Mouse (Mus musculus): ENCODE results near the gene Csnk2a2. TPM values are rescaled to one million over a fixed set of nuclear protein-coding genes. Genes with fewer than 3 reads are reported as not detected.
A peak's percentile ranks its signal among the peaks of the same experiment; 100 is the strongest.

Gene Csnk2a2
- polyA plus RNA-seq, 1 experiment from 2014 or later: 19.1 TPM

GRCm38 (mm10) chr8:95512257-95512656 is 22.4 kb upstream of the Csnk2a2 start:
- no peak overlapping the region for H3K9ac ChIP-seq (ENCODE audit: low read depth, low read length)
- no peak overlapping the region for H3K4me2 ChIP-seq (replicated peaks; ENCODE audit: low read depth, low read length)
- DNase-seq (ENCODE audit: low spot score) (peak; percentile 20), ATAC-seq (ENCODE audit: low FRiP score) (0 out of 2 replicates have a peak, but pooled peaks have one; percentile 63)
- no peaks in the 10 kb centered on the region for H3K27me3 ChIP-seq (ENCODE audit: control insufficient read depth, insufficient read depth, low read length)
- no peaks in the 10 kb centered on the region for H3K4me1 ChIP-seq (replicated peaks; ENCODE audit: control insufficient read depth, insufficient read depth, low read length)
- no peak overlapping the region for H3K27ac ChIP-seq (ENCODE audit: low read depth, low read length)
- H3K9me3 ChIP-seq (ENCODE audit: control insufficient read depth, low read length): no peaks in the 10 kb centered on the region
- WGBS: 46% methylated on average over 4 of the region's 4 CpGs
- no peaks in the 10 kb centered on the region for H3K36me3 ChIP-seq (ENCODE audit: control insufficient read depth, insufficient read depth, low read length)
- H3K4me3 ChIP-seq (ENCODE audit: low read depth, low read length): no peak overlapping the region

- no peaks in the 10 kb centered on the region for H3K9me3 ChIP-seq (ENCODE audit: control insufficient read depth, low read length)
- H3K4me3 ChIP-seq (ENCODE audit: low read depth, low read length): no peak overlapping the region
- no peaks in the 10 kb centered on the region for H3K4me1 ChIP-seq (replicated peaks; ENCODE audit: control insufficient read depth, insufficient read depth, low read length)
- DNase-seq (ENCODE audit: low spot score) (no peak), ATAC-seq (ENCODE audit: low FRiP score) (no peak)
- no peak overlapping the region for H3K4me2 ChIP-seq (replicated peaks; ENCODE audit: low read depth, low read length)
- 75% methylated on average over 5 of the region's 5 CpGs for WGBS
- no peak overlapping the region for H3K9ac ChIP-seq (ENCODE audit: low read depth, low read length)
- H3K27ac ChIP-seq (ENCODE audit: low read depth, low read length): no peak overlapping the region
- no peaks in the 10 kb centered on the region for H3K27me3 ChIP-seq (ENCODE audit: control insufficient read depth, insufficient read depth, low read length)
- no peaks in the 10 kb centered on the region for H3K36me3 ChIP-seq (ENCODE audit: control insufficient read depth, insufficient read depth, low read length)
Observed at GRCm38 (mm10) chr8:95506245-95506644, 16.4 kb upstream of the Csnk2a2 start.

- ATAC-seq (ENCODE audit: low FRiP score) (no peak), DNase-seq (ENCODE audit: low spot score) (no peak)
- H3K4me3 ChIP-seq (ENCODE audit: low read depth, low read length): no peak overlapping the region
- H3K4me1 ChIP-seq (replicated peaks; ENCODE audit: control insufficient read depth, insufficient read depth, low read length): no peaks in the 10 kb centered on the region
- WGBS: 87% methylated on average over 3 of the region's 3 CpGs
- no peaks in the 10 kb centered on the region for H3K36me3 ChIP-seq (ENCODE audit: control insufficient read depth, insufficient read depth, low read length)
- no peaks in the 10 kb centered on the region for H3K9me3 ChIP-seq (ENCODE audit: control insufficient read depth, low read length)
- no peaks in the 10 kb centered on the region for H3K27me3 ChIP-seq (ENCODE audit: control insufficient read depth, insufficient read depth, low read length)
- H3K27ac ChIP-seq (ENCODE audit: low read depth, low read length): no peak overlapping the region
- H3K9ac ChIP-seq (ENCODE audit: low read depth, low read length): no peak overlapping the region
- H3K4me2 ChIP-seq (replicated peaks; ENCODE audit: low read depth, low read length): no peak overlapping the region
Observed at GRCm38 (mm10) chr8:95505606-95506005, 15.8 kb upstream of the Csnk2a2 start.

GRCm38 (mm10) chr8:95504835-95505234 is 15.0 kb upstream of the Csnk2a2 start:
- no peak overlapping the region for H3K4me3 ChIP-seq (ENCODE audit: low read depth, low read length)
- DNase-seq (ENCODE audit: low spot score) (no peak), ATAC-seq (ENCODE audit: low FRiP score) (no peak)
- no peak overlapping the region for H3K9ac ChIP-seq (ENCODE audit: low read depth, low read length)
- no peaks in the 10 kb centered on the region for H3K4me1 ChIP-seq (replicated peaks; ENCODE audit: control insufficient read depth, insufficient read depth, low read length)
- no peaks in the 10 kb centered on the region for H3K36me3 ChIP-seq (ENCODE audit: control insufficient read depth, insufficient read depth, low read length)
- no peak overlapping the region for H3K4me2 ChIP-seq (replicated peaks; ENCODE audit: low read depth, low read length)
- WGBS: 58% methylated on average over 5 of the region's 5 CpGs
- H3K27ac ChIP-seq (ENCODE audit: low read depth, low read length): no peak overlapping the region
- H3K9me3 ChIP-seq (ENCODE audit: control insufficient read depth, low read length): no peaks in the 10 kb centered on the region
- no peaks in the 10 kb centered on the region for H3K27me3 ChIP-seq (ENCODE audit: control insufficient read depth, insufficient read depth, low read length)

- DNase-seq (ENCODE audit: low spot score) (no peak), ATAC-seq (ENCODE audit: low FRiP score) (no peak)
- H3K4me1 ChIP-seq (replicated peaks; ENCODE audit: control insufficient read depth, insufficient read depth, low read length): no peaks in the 10 kb centered on the region
- no peaks in the 10 kb centered on the region for H3K36me3 ChIP-seq (ENCODE audit: control insufficient read depth, insufficient read depth, low read length)
- no peak overlapping the region for H3K27ac ChIP-seq (ENCODE audit: low read depth, low read length)
- no peak overlapping the region for H3K9ac ChIP-seq (ENCODE audit: low read depth, low read length)
- 85% methylated on average over 7 of the region's 7 CpGs for WGBS
- H3K4me2 ChIP-seq (replicated peaks; ENCODE audit: low read depth, low read length): no peak overlapping the region
- H3K4me3 ChIP-seq (ENCODE audit: low read depth, low read length): no peak overlapping the region
- no peaks in the 10 kb centered on the region for H3K27me3 ChIP-seq (ENCODE audit: control insufficient read depth, insufficient read depth, low read length)
- H3K9me3 ChIP-seq (ENCODE audit: control insufficient read depth, low read length): no peaks in the 10 kb centered on the region
Observed at GRCm38 (mm10) chr8:95502431-95502830, 12.6 kb upstream of the Csnk2a2 start.

GRCm38 (mm10) chr8:95500436-95500835 is 10.6 kb upstream of the Csnk2a2 start:
- H3K4me2 ChIP-seq (replicated peaks; ENCODE audit: low read depth, low read length): no peak overlapping the region
- H3K27ac ChIP-seq (ENCODE audit: low read depth, low read length): no peak overlapping the region
- H3K27me3 ChIP-seq (ENCODE audit: control insufficient read depth, insufficient read depth, low read length): no peaks in the 10 kb centered on the region
- no peak overlapping the region for H3K4me3 ChIP-seq (ENCODE audit: low read depth, low read length)
- no peaks in the 10 kb centered on the region for H3K36me3 ChIP-seq (ENCODE audit: control insufficient read depth, insufficient read depth, low read length)
- DNase-seq (ENCODE audit: low spot score): no peak
- no peaks in the 10 kb centered on the region for H3K9me3 ChIP-seq (ENCODE audit: control insufficient read depth, low read length)
- H3K4me1 ChIP-seq (replicated peaks; ENCODE audit: control insufficient read depth, insufficient read depth, low read length): no peaks in the 10 kb centered on the region
- ATAC-seq (ENCODE audit: low FRiP score): no peak
- no peak overlapping the region for H3K9ac ChIP-seq (ENCODE audit: low read depth, low read length)
- 94% methylated on average over 5 of the region's 5 CpGs for WGBS

GRCm38 (mm10) chr8:95499266-95500064 is 9.6 kb upstream of the Csnk2a2 start:
- Histone ChIP-seq H3K9ac (ENCODE audit: low read depth, low read length) (no peak overlapping the region), H3K4me2 (replicated peaks; ENCODE audit: low read depth, low read length) (no peak overlapping the region), H3K9me3 (ENCODE audit: control insufficient read depth, low read length) (no peaks in the 10 kb centered on the region), H3K4me1 (replicated peaks; ENCODE audit: control insufficient read depth, insufficient read depth, low read length) (no peaks in the 10 kb centered on the region), H3K36me3 (ENCODE audit: control insufficient read depth, insufficient read depth, low read length) (no peaks in the 10 kb centered on the region), H3K27me3 (ENCODE audit: control insufficient read depth, insufficient read depth, low read length) (no peaks in the 10 kb centered on the region), H3K27ac (ENCODE audit: low read depth, low read length) (no peak overlapping the region), H3K4me3 (ENCODE audit: low read depth, low read length) (no peak overlapping the region)
- ATAC-seq (ENCODE audit: low FRiP score) (no peak), DNase-seq (ENCODE audit: low spot score) (no peak)
- WGBS: 80% methylated on average over 4 of the region's 4 CpGs

- H3K36me3 ChIP-seq (ENCODE audit: control insufficient read depth, insufficient read depth, low read length): no peaks in the 10 kb centered on the region
- no peaks in the 10 kb centered on the region for H3K9me3 ChIP-seq (ENCODE audit: control insufficient read depth, low read length)
- DNase-seq (ENCODE audit: low spot score) (no peak), ATAC-seq (ENCODE audit: low FRiP score) (no peak)
- H3K4me1 ChIP-seq (replicated peaks; ENCODE audit: control insufficient read depth, insufficient read depth, low read length): no peaks in the 10 kb centered on the region
- no peak overlapping the region for H3K4me2 ChIP-seq (replicated peaks; ENCODE audit: low read depth, low read length)
- H3K27me3 ChIP-seq (ENCODE audit: control insufficient read depth, insufficient read depth, low read length): no peaks in the 10 kb centered on the region
- H3K9ac ChIP-seq (ENCODE audit: low read depth, low read length): no peak overlapping the region
- 97% methylated on average over 3 of the region's 3 CpGs for WGBS
- H3K27ac ChIP-seq (ENCODE audit: low read depth, low read length): no peak overlapping the region
- H3K4me3 ChIP-seq (ENCODE audit: low read depth, low read length): no peak overlapping the region
Observed at GRCm38 (mm10) chr8:95497821-95498220, 8.0 kb upstream of the Csnk2a2 start.

GRCm38 (mm10) chr8:95496420-95496819 is 6.6 kb upstream of the Csnk2a2 start:
- WGBS: 45% methylated on average over 3 of the region's 3 CpGs
- Histone ChIP-seq H3K9ac (ENCODE audit: low read depth, low read length) (no peak overlapping the region), H3K4me2 (replicated peaks; ENCODE audit: low read depth, low read length) (no peak overlapping the region), H3K27ac (ENCODE audit: low read depth, low read length) (no peak overlapping the region), H3K4me3 (ENCODE audit: low read depth, low read length) (no peak overlapping the region), H3K36me3 (ENCODE audit: control insufficient read depth, insufficient read depth, low read length) (no peaks in the 10 kb centered on the region), H3K27me3 (ENCODE audit: control insufficient read depth, insufficient read depth, low read length) (no peaks in the 10 kb centered on the region), H3K4me1 (replicated peaks; ENCODE audit: control insufficient read depth, insufficient read depth, low read length) (no peaks in the 10 kb centered on the region), H3K9me3 (ENCODE audit: control insufficient read depth, low read length) (no peaks in the 10 kb centered on the region)
- DNase-seq (ENCODE audit: low spot score) (no peak), ATAC-seq (ENCODE audit: low FRiP score) (no peak)
